Mouse (Mus musculus) embryonic facial prominence, embryonic 13.5 days (tissue): ENCODE measurements around the gene Pold1. TPM values are rescaled to one million over a fixed set of nuclear protein-coding genes. Genes with fewer than 3 reads are reported as not detected.
A peak's percentile ranks its signal among the peaks of the same experiment; 100 is the strongest.

Experiments used
- ATAC-seq: fragments of 200-750 bp; cut with Nextera tagmentation; 2 replicates; pipeline ENCODE4 v1.8.0; 2017; ENCODE audit warnings: low read depth; ENCODE audit not compliant: insufficient number of reproducible peaks, insufficient read depth, low FRiP score, low TSS enrichment
- H3K27ac ChIP-seq: fragments of 300-500 bp; sonication (generic); 2 replicates; pipeline ENCODE4 v1.5.1; 2015; ENCODE audit warnings: moderate library complexity, mild to moderate bottlenecking, inconsistent platforms
- H3K27me3 ChIP-seq: fragments of 300-500 bp; sonication (generic); 2 replicates; pipeline ENCODE4 v1.6.1; 2015; ENCODE audit warnings: mild to moderate bottlenecking, inconsistent platforms
- H3K36me3 ChIP-seq: fragments of 300-500 bp; sonication (generic); 2 replicates; pipeline ENCODE4 v1.6.1; 2015; ENCODE audit warnings: mild to moderate bottlenecking, inconsistent platforms
- H3K4me1 ChIP-seq: fragments of 300-500 bp; sonication (generic); 2 replicates; pipeline ENCODE4 v1.6.1; 2015; ENCODE audit warnings: inconsistent platforms
- H3K4me2 ChIP-seq: fragments of 300-500 bp; sonication (generic); 2 replicates; pipeline ENCODE4 v1.6.1; 2015; ENCODE audit warnings: moderate library complexity, mild to moderate bottlenecking, inconsistent platforms
- H3K4me3 ChIP-seq: fragments of 300-500 bp; sonication (generic); 2 replicates; pipeline ENCODE4 v1.5.1; 2015; ENCODE audit warnings: mild to moderate bottlenecking, inconsistent platforms
- H3K9ac ChIP-seq: fragments of 300-500 bp; sonication (generic); 2 replicates; pipeline ENCODE4 v1.6.1; 2015; ENCODE audit warnings: mild to moderate bottlenecking, inconsistent platforms
- H3K9me3 ChIP-seq: fragments of 300-500 bp; sonication (generic); 2 replicates; pipeline ENCODE4 v1.6.1; 2016; ENCODE audit warnings: inconsistent platforms
- WGBS: fragments of 180-500 bp; shearing (Covaris S2); methylation state at CpG from one replicate; pipeline ENCODE4 v1.1.7; 2015; ENCODE audit warnings: mixed read lengths; 5-methylcytosine and 5-hydroxymethylcytosine counted together
- polyA plus RNA-seq: library from polyadenylated mRNA; unstranded; fragments of >200 nt; fragmentation: Nextera tagmentation; extraction: Ambion mirVana; gene quantifications from 2 replicates; pipeline ENCODE4 v1.2.1, GENCODE M21; 2015

Pold1 gene
- polyA plus RNA-seq, 1 experiment from 2014 or later, result 104 TPM

DNA sequence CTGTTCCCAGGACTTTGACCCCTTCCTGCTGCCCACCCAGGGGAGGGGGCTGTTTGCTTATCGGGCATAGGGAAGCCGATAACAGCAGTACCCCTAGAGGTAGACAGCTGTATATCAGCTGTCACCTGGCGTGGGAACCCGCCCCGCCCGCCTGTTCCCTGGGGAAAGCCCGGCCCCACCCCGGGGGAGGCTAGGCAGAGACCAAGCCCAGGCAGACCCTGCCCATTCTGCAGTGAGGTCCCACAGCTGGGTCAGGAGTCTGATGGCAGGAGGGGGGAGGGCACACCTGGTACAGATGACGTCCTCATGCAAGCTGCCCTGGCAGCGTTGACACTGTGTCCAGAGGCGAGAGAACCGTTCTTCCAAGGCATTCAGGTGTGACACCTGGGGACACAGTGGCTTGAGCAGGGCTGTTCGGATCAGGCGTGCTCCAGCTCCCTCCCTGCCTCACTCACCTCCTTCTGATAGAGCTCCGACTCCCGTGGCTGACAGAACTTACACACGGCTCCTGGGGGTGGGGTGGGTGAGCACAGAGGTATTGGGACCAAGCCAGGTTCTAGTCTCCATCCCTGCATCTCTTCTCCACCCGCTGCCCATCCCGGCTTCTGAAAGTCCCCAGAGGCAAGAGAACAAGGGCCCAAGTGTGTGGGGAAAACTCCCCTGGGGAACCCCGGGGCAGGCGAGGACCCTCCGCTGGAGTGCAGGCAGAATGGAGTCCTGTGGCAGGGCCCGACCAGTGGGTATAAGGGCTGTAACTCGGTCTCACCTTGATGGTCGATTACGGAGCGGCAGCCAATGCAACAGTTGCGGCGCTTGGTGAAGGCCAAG lies 15.5 kb downstream of the Pold1 start:
- peaks cover 2% of the 10 kb centered on the region for H3K4me1 ChIP-seq
- ATAC-seq, result no peak
- H3K36me3 ChIP-seq, result peaks cover 59% of the 10 kb centered on the region
- peaks cover 19% of the 10 kb centered on the region for H3K27me3 ChIP-seq
- H3K4me2 ChIP-seq, result no peak overlapping the region
- H3K9ac ChIP-seq, result no peak overlapping the region
- 83% methylated on average over 29 of the region's 29 CpGs for WGBS
- no peak overlapping the region for H3K27ac ChIP-seq
- no peaks in the 10 kb centered on the region for H3K9me3 ChIP-seq
- H3K4me3 ChIP-seq, result no peak overlapping the region

DNA sequence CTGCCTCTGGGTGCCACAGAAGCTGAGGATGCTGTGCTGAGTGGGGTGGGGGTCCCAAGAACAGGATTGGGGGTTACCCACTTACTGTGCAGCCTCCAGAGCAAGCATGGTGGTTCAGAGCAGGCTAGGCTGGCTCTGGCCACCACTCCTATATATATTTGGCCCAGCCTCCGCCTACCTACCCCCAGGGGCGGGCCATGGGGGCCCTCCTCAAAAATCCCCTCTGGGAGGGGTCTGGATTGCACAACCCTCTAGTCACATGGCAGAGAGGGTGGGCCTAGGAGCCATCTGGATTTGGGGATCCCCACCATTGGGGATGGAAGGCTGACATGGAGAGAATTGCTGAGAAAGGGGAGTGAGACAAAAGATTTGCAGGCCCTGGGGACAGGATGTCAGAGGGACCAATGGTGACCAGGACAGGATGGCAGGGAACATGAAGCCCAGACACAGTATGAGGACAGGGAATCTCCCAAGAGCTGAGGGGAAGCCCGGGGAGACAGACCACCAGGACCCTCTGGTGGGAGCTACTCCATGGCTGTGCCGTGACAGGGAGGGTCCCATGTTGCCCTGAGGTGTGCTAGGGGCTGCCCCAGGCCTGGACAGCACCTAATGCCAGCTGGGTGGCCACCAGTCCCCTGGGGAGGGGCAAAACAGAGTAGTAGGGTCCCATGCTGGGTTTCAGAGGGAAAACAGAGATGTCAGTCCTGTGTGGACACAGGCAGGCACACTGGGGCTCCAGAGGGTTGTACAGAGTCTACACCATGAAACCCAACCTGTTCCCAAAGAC lies 16.5 kb downstream of the Pold1 start, which contains the start of gene Spib:
Gene Spib (minus strand): TSS at position 126 of the 787 bp plus-strand sequence.
- 83% methylated on average over 4 of the region's 4 CpGs for WGBS
- Histone ChIP-seq H3K4me1 (peaks cover 9% of the 10 kb centered on the region), H3K9me3 (no peaks in the 10 kb centered on the region), H3K9ac (0 out of 2 replicates have a peak within 1 kb of the TSS, but pooled peaks have one; percentile 11), H3K27me3 (peaks cover 23% of the 10 kb centered on the region), H3K4me3 (no peak within 1 kb of the TSS), H3K27ac (no peak within 1 kb of the TSS), H3K4me2 (no peak within 1 kb of the TSS), H3K36me3 (peaks cover 49% of the 10 kb centered on the region)
- ATAC-seq, result no peak

DNA sequence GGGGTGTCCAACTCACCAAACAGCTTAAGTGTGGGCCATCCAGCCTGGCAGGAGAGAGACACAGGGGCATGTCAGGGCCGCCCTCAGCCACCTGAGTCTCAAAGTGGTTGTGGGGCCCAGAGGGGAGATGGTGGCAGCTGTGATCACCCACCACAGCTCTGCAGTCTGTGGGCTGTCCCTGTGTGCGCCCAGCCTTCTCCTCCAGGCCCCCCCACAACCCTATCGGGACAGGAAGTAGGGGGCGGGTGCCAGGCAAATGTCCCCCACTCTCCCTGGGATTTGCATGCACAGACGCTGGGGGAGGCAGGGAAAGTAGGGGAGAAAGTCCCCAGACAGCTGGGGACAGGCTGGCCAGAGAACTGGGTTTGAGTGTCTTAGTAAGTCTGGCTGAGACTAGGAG lies 17.4 kb downstream of the Pold1 start:
- Histone ChIP-seq H3K4me3 (no peak overlapping the region), H3K9me3 (no peaks in the 10 kb centered on the region), H3K36me3 (peaks cover 40% of the 10 kb centered on the region), H3K4me1 (peaks cover 9% of the 10 kb centered on the region), H3K27me3 (peaks cover 33% of the 10 kb centered on the region), H3K27ac (no peak overlapping the region), H3K4me2 (no peak overlapping the region), H3K9ac (0 out of 2 replicates have a peak overlapping the region, but pooled peaks have one; percentile 11)
- 56% methylated on average over 5 of the region's 5 CpGs for WGBS
- no peak for ATAC-seq

DNA sequence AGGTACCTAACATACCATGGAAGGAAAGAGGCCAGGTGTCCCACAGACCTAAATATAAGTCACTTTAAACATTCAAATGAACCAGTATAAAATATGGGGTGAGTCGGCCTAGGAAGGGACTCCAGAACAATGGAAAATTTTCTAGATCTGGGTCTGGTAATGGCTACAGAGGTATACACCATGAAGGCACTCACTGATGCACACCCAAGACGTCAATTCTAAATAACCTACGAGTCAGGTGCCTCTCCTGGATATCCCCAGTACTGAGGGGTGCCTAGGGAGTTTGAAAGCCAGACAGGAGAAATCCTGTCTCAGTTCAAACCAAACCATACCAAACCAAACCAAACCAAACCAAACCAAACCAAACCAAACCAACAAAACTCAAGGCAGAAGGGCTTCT lies 18.1 kb downstream of the Pold1 start:
- H3K36me3 ChIP-seq, result peaks cover 33% of the 10 kb centered on the region
- WGBS, result 78% methylated on average over 3 of the region's 3 CpGs
- ATAC-seq, result no peak
- H3K9me3 ChIP-seq, result no peaks in the 10 kb centered on the region
- H3K9ac ChIP-seq, result no peak overlapping the region
- no peak overlapping the region for H3K4me2 ChIP-seq
- H3K4me3 ChIP-seq, result no peak overlapping the region
- H3K27me3 ChIP-seq, result peaks cover 40% of the 10 kb centered on the region
- H3K4me1 ChIP-seq, result peaks cover 10% of the 10 kb centered on the region
- H3K27ac ChIP-seq, result no peak overlapping the region

- no peak for ATAC-seq
- Histone ChIP-seq H3K36me3 (peaks cover 23% of the 10 kb centered on the region), H3K9me3 (no peaks in the 10 kb centered on the region), H3K27ac (no peak overlapping the region), H3K27me3 (peaks cover 50% of the 10 kb centered on the region), H3K4me3 (no peak overlapping the region), H3K4me1 (peaks cover 20% of the 10 kb centered on the region), H3K4me2 (no peak overlapping the region), H3K9ac (no peak overlapping the region)
- WGBS, result 53% methylated on average over 5 of the region's 5 CpGs
Observed at GRCm38 (mm10) chr7:44529518-44529917, 19.1 kb downstream of the Pold1 start.

DNA sequence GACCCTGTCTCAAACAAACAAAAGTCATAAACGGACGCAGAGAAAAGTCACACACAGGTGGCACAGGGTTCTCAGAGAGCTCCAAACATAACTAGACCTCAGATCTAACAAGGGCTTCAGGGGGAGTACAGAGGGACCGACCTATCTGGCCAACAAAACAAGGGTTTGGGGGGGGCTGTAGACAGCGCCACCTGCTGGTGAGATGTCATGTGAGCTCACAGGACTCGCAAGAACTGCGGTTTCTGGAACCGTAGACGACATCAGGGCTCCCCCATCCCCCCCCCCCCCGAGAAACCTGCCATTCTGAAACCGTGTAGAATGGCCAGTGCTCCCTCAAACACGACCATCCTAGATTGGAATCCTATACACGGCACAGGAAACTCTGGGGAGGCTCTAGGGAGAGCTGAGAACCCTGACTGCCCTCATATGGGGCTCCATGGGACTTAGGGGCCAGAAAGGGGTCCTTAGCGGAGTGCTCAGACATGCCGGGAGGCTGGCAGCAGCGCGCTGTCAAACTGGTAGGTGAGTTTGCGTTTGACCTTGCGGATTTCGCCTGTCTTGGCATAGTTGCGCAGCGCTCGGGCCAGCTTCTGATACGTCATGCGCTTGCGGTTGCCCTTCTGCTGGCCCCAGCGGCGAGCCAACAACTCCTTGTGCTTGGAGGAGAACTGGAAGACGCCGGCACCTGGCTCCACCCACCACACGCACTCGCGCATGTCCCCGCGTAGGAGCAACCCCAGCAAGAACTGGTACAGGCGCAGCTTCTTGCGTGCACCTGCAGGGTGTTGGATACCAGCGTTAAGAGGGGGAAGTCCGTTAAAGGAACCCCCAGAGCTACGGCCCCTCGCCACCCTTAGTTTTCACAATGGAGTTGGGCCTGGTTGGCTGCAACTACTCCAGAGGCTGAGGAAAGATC lies 20.9 kb downstream of the Pold1 start:
- no peaks in the 10 kb centered on the region for H3K9me3 ChIP-seq
- H3K36me3 ChIP-seq, result peaks cover 6% of the 10 kb centered on the region; the same call in 1 of the 2 replicates
- H3K4me3 ChIP-seq, result peak overlapping the region; percentile 44
- no peak for ATAC-seq
- no peak overlapping the region; the same call in 1 of the 2 replicates for H3K27ac ChIP-seq
- peak overlapping the region; percentile 67 for H3K9ac ChIP-seq
- peaks cover 24% of the 10 kb centered on the region for H3K4me1 ChIP-seq
- H3K27me3 ChIP-seq, result peaks cover 67% of the 10 kb centered on the region
- H3K4me2 ChIP-seq, result peak overlapping the region; percentile 84
- WGBS, result 6% methylated on average over 40 of the region's 40 CpGs

DNA sequence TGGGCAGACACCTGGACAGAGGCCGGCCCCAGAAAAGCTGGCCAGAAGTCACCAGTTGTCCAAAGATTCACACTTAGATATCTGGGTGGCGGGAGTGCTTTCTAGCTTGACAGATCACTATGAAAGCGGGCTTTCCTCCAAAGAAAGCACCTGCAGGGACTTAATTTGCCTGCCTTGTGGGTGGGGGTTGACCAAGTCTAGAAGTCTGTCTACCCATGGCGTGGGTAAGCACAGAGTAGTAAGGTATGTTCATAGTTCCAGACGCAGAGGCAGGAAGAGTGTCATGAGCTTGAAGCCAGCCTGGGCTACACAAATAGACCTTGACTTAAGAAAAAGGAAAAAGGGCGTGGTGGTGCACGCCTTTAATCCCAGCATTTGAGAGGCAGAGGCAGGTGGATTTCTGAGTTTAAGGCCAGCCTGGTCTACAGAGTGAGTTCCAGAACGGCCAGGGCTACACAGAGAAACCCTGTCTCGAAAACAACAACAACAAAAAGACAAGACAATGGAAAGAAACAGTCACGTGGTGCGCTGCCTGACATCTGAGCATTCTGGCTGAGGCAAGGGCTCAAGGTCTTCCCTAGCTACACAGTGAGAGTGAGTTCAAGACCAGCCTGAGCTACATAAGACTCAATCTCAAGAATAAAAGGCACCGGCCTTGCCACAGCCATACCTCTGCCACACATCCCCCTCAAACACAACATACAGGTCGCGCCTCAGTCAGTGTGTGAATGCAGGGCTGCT lies 22.1 kb downstream of the Pold1 start:
- no peak overlapping the region for H3K27ac ChIP-seq
- peaks cover 79% of the 10 kb centered on the region for H3K27me3 ChIP-seq
- no peaks in the 10 kb centered on the region for H3K9me3 ChIP-seq
- WGBS, result 87% methylated on average over 14 of the region's 14 CpGs
- no peaks in the 10 kb centered on the region for H3K36me3 ChIP-seq
- H3K9ac ChIP-seq, result no peak overlapping the region
- peaks cover 25% of the 10 kb centered on the region for H3K4me1 ChIP-seq
- H3K4me2 ChIP-seq, result no peak overlapping the region
- ATAC-seq, result no peak
- no peak overlapping the region for H3K4me3 ChIP-seq

GRCm38 (mm10) chr7:44525126-44525832 lies 23.4 kb downstream of the Pold1 start:
- WGBS, result 10% methylated on average over 21 of the region's 22 CpGs
- 0 out of 2 replicates have a peak overlapping the region, but pooled peaks have one; percentile 52 for H3K9ac ChIP-seq

GRCm38 (mm10) chr7:44524502-44524901 lies 24.1 kb downstream of the Pold1 start, which contains the start of gene Mybpc2:
TSS of gene Mybpc2 (minus strand) at chr7:44524656.
- Histone ChIP-seq H3K27ac (no peak within 1 kb of the TSS), H3K9ac (0 out of 2 replicates have a peak within 1 kb of the TSS, but pooled peaks have one; percentile 52), H3K36me3 (no peaks in the 10 kb centered on the region), H3K4me1 (peaks cover 27% of the 10 kb centered on the region), H3K27me3 (peaks cover 84% of the 10 kb centered on the region), H3K4me2 (peak within 1 kb of the TSS; percentile 24; the same call in 1 of the 2 replicates), H3K4me3 (no peak within 1 kb of the TSS), H3K9me3 (no peaks in the 10 kb centered on the region)
- ATAC-seq, result no peak
- 26% methylated on average over 12 of the region's 12 CpGs for WGBS

More at GRCm38 (mm10) chr7:44525126-44525832, 23.4 kb downstream of the Pold1 start:
- ATAC-seq, result no peak
- Histone ChIP-seq H3K4me3 (no peak overlapping the region), H3K4me2 (peak overlapping the region; percentile 24; the same call in 1 of the 2 replicates), H3K4me1 (peaks cover 27% of the 10 kb centered on the region), H3K27ac (no peak overlapping the region), H3K27me3 (peaks cover 89% of the 10 kb centered on the region), H3K9me3 (no peaks in the 10 kb centered on the region), H3K36me3 (no peaks in the 10 kb centered on the region)

- peaks cover 70% of the 10 kb centered on the region for H3K27me3 ChIP-seq
- 46% methylated on average over 2 of the region's 2 CpGs for WGBS
- no peak overlapping the region for H3K27ac ChIP-seq
- ATAC-seq, result no peak
- no peaks in the 10 kb centered on the region for H3K36me3 ChIP-seq
- H3K4me2 ChIP-seq, result no peak overlapping the region
- H3K9ac ChIP-seq, result no peak overlapping the region
- peaks cover 24% of the 10 kb centered on the region for H3K4me1 ChIP-seq
- no peaks in the 10 kb centered on the region for H3K9me3 ChIP-seq
- H3K4me3 ChIP-seq, result no peak overlapping the region
Observed at GRCm38 (mm10) chr7:44523056-44523455, 25.6 kb downstream of the Pold1 start.
